Mouse (Mus musculus): ENCODE data around the gene Smap2.
A peak's percentile ranks its signal among the peaks of the same experiment; 100 is the strongest.

Gene Smap2

DNA sequence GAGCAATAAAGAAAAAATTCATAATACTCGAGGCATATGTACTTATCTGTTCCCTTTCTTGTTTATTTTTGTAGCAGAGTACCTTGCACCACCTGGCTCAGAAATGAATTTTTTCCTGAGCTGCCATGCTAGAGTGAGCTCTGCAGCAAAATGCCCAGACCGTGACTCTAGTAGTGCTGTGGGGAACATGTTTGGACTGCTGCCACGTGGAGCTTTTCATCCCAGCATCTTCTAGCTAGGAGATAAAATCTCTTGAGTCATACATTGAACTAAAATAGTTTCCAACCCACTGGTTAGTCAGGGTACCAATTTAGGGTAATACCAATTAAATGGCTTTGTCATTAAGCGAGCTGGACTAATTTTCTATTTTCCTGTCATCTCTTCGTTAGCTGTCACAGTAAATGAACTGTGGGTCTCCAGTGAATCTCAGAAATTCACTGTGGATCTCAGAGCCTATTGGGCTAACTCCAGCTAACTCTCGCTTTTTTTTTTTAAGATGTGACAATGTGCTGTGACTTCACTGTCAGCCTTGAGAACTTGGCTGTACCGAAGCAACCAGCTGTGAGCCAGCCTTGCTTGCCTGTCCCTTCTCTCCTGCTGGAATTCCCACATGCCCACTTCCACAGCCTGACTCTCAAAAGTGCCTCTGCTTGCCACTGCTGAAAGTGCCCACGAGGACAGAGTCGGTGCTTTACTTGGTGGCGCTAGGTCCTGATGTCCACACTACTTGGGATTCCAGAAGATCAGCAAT lies 3.2 kb upstream of the Smap2 start:
- DNase-seq (ENCODE audit: low read depth, low spot score), result no peak

DNA sequence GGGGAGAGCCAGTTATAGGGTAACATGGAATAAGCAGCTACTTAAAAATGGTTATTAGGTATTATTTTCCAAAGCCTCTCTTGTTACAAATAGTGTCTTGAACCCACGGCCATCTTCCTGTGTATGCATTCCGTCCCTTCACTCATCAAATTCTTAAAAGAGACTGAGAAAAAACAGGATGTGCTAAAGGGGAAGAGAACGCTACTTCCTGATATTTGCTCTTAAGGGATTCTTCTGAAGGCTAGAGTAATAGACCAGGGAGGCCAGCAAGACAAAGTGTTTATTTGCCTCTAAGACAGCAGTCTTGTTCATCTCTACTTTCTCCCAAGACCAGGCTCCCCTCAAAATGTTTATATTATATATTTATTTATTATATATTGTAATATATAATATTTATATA lies 1.2 kb upstream of the Smap2 start:
- DNase-seq (ENCODE audit: low read depth, low spot score), result no peak

DNA sequence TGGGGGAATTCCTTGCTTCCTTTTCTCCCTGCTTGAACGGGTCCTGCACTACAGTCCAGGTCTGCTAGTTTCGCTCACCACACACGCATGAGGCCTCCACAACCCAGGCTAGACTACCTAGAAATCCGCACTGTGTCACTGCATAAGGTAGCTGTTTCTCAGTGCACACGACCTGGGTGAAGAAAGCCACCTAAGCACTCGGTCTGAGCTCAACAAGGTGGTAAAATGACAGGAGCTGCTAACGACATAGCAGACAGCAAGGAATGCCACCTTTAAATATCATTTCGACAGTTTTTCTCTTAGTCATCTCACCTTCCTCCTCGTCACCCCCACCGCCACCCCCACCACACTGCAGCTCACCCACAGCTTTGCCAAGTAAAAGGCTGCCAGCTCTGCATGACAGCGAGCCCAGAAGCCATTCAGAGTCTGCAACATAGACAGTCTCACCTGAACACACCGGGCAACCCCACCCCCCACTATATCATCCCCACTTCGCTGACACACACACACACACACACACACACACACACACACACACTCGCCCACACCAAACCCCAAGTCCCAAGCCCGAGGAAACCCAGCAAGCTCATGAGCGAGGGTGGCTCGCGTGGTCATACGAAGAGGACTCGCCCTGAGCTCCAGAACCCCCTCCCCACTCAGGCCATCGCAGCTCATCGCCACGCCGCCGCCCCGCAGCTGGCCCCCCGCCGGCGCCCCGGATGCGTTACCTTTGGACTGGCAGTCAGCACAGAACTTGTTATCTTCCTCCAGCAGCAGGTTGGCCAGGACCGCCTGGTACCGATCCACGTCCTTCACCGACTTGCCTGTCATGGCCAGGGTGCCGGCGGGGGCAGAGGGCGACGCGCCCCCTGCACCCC lies 787 bp downstream of the Smap2 start:
- no peak for DNase-seq (ENCODE audit: low read depth, low spot score)

DNA sequence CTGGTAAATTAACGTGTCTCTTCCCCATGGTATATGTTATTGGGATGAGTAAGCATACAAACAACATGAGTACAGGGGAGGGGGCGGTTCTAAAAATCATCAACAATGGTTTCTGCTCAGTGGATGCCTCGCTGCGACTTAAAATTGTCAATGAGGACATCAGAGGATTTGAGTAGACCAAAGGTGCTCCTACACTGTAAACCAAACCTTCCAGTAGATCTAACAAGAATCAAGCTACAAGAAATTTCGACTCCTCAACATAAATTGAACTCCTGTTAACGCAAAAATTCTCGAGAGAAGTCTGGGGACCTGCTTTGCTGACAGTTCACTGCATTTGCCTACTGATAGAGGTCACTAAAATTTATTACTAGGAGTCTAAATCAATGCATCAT lies 1.8 kb downstream of the Smap2 start:
- no peak for DNase-seq (ENCODE audit: low read depth, low spot score)

DNA sequence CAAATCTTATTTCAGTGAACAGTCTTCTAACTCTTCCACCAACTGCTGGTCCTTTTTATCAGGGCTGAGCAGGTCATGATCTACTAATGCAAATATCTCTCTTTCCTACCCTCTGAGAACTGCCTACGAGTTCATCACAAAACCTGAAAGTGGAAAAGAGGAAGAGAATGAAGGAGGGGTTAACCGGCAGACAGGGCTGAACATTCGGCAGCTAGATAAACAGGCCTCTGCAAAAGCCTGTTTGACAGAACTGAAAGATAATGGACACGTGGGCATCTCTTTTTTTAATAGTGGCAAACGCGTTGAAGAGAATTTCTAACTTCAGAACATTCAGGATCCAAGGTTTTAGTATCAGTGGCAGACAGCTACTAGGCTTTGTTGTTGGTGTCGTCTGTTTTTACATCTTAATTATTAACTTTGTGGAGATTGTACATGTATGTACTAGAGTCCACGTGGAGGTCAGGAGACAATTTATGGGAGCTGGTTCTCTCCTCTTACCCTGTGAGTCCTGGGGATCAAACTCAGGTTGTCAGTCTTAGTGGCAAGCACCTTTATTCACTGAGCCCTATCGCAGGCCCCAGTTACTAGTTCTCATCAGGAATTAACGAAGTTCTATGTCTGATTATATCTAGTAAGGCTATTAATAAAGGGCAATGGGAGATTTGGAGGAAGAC lies 2.3 kb downstream of the Smap2 start:
- DNase-seq (ENCODE audit: low read depth, low spot score), result peak; percentile 9

DNA sequence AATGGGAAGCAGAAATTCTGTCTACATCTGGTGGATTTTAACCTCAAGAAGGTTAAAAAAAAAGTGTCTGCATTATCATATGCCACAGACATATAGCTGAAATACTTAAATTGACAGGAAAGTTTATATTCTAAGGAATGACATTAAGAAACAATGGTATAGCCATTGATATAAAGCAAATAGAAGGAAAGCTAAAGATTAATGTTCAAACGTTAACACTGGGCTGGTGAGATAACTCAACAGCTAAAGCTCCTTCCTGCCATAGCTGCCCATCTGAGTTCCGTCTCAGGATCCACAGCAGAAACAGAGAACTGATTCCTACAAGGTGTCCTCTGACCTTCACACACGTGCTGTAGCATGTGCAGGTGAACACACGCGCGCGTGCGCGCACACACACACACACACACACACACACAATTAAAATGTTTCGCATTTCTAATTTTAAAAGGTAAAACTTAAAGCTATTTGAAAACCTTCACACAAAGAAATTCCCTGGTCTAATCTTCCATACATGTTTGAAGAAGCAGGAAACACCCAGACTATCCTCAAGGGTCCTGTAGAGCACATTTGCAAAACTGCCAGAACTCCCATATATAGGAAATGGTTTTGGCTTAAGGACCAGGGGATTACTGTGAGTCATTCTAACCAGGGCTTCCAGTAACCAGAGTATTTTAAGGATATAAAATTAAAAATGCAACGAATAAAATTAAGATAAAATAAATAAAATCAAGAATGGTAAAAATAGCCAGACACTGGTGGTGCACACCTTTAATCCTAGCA lies 6.1 kb downstream of the Smap2 start:
- DNase-seq (ENCODE audit: low read depth, low spot score), result no peak

DNA sequence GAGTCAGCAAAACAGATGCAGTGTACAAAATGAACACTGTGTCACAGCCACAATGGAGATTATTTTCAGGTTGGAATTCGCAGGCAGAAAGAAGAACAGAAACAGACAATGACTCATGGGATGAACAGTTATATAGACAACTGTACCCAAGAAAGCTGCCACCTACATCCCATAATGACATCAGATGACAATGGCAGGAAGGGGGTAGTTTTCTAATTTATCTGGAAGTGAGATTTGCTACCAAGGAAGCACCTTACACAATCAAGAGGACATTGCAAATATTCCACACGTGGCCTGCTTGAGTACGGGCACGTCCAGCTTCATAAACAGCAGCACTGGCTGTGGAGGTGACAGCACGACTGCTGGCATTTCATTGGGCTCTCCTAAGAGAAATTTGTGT lies 7.9 kb downstream of the Smap2 start:
- no peak for DNase-seq (ENCODE audit: low read depth, low spot score)

DNA sequence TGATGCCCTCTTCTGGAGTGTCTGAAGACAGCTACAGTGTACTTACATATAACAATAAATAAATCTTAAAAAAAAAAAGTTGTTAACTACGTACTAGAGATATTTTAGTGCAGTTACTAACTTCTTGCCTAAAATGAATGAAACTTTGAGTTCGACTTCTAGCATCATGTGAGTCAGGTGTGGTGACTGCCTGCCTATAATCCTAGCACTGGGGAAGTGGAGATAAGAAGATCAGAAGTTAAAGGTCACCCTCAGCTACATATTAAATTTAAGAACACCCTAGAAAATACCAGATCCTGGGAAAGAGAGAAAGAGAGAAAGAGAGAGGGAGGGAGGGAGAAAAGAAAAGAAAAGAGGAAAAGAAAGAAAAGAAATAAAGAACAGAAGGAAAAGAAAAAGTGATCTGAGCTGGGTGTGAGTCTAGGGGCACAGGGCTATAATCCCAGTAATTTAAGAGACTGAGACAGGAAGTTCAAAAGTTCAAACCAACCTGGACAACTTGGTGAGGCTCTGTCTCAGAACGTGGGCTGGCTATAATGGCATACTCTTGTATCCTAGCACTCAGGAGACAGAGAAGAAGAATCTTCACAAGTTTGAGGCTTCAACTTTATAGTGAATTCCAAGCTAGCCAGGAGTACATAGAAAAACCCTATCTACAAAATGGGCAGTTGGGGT lies 8.8 kb downstream of the Smap2 start:
- DNase-seq (ENCODE audit: low read depth, low spot score), result no peak

DNA sequence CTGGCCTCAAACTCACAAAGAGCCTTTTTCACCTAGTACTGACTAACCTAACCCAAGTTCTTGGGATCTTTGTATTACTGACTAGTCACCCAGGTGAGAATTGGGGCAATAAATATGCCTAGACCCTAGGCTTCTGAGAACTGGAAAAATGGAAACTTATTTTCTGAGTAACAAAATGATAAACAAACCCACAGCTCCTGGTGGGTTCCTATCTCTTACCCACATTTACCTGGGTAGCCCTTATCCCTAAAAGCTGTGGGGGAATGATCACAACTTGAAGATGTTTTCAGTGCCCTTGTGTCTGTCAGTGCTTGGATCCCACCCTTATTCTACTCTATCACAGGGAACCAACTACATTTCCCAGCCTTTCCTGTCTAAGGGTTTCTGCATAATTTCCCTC lies 10.0 kb downstream of the Smap2 start:
- no peak for DNase-seq (ENCODE audit: low read depth, low spot score)

DNA sequence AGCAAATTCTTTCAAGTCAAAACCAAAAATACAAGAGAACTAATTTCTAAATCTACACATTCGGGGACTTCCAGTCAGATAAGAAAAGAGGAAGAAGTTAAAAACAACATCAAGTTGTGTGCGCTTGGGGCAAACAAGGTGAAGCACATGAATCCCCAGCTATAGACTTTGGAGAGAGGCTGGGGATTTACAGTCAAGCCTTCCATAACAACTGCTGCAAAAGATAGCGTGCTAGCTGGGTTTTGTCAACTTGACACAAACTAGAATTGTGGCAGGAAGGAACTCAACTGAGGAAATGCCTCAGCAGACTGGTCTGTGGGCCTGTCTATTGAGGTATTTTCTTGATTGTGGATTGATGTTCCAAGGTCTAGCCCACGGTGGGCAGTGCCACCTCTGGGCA lies 12.4 kb downstream of the Smap2 start:
- DNase-seq (ENCODE audit: low read depth, low spot score), result no peak

DNA sequence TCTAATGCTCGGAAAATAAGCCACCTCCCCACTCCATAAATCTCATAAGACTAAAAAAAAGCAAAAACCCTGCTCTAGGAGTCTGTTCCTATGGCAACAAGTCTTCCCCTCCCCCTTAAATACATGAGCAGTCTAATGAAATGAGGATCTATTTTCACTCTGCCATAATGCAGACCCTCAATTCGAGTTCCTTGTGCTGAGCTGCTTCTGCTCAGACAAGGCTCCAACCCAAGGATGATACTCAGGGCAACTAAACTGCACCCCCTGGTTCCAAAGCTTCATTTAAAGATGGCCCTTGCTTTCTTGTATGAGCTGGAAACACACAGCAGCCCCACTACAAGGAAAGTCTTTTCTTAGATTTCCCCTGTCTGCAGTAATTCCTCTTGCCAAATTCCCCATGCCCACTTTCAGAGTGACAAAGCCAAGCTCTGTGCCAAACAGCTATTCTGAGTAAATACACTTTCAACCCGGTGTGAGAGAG lies 13.4 kb downstream of the Smap2 start:
- DNase-seq (ENCODE audit: low read depth, low spot score), result no peak

DNA sequence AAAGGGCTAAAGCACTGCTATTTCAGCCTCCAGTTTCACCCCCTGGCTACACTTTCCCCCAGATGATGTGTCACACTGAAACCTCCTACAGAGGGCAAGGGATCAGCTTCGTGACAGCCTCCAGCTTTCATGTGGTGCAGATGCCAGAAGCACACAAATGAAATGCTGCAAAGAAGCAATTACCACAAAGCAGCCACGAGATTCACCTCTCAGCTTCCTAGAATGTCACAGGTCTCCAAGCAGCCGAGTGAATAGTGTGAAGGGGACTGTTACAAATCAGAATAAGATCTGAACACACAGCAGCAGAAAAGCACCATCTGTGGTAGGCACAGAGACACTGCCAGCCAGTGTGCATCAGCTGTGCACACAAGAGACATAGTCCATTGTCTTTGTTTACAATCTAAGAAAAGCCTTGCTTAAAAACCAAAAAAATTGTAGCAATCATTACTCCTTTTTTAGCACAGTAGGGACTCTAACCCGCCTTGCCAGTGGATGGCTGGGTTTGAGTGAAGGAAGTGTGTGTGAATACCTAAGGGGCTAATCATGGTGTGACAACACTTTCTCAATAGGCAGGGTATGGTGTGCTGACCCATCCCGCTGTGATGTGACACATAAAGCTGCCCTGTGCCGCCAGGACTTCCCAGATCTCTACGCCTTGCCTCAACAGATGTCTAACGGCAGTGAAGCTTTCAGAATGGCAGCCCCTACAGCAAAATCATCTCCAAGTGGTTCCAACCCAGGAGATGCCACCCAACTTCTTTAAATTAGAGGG lies 14.5 kb downstream of the Smap2 start:
- DNase-seq (ENCODE audit: low read depth, low spot score), result no peak

DNA sequence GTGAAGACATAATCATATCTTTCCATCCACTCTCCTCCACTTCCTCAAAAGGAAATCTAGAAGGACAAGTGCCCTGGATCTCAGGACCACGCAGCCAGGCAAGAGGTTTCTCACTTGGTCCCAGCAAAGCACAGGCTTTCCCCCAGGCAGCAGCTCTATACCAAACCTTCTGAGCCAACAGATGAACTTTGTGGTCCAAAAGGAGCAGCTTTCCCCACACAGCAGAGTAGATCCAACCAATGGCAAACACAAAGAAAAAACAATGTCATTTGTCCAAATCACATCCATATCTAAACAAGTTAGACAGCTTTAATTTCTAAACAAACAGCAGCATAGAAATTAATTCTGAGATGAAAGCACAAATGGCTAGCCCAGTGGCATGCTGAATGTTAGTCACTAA lies 15.4 kb downstream of the Smap2 start:
- no peak for DNase-seq (ENCODE audit: low read depth, low spot score)

DNA sequence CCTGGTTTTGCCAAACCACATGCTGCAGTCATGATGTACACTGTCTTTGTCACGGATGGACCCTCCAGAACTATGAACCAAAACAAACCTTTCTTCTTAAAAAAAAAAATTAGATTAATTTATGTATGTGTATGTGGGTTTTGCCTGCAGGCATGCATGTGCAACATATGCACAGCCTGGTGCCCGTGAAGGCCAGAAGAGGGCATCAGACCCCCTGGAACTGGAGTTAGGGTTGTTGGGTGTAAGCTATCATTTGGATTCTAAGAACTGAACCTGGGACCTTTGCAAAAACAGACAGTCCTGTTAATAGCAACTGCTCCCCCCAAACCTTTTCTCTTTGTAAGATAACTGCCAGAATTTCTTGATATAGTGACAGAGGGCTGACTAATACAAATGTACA lies 16.0 kb downstream of the Smap2 start:
- DNase-seq (ENCODE audit: low read depth, low spot score), result no peak

DNA sequence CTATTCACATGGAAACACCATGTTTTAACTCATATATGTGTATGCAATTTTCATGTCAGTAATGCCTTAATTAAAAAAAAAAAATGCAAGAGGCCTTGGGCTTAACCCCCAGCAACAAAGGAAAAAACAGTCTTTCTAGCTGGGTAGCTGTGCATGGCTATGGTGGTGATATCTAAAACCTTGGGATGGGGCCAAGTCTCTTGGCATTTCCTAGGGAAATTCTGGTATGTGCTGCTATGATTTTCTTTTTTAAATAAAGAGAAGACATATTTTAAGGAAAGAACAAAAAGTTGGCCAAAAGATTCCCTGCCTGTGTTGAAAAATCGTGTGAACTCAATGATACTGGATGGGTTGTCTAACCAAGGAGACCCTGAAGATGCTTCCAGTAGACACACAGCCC lies 21.1 kb downstream of the Smap2 start:
- no peak for DNase-seq (ENCODE audit: low read depth, low spot score)

DNA sequence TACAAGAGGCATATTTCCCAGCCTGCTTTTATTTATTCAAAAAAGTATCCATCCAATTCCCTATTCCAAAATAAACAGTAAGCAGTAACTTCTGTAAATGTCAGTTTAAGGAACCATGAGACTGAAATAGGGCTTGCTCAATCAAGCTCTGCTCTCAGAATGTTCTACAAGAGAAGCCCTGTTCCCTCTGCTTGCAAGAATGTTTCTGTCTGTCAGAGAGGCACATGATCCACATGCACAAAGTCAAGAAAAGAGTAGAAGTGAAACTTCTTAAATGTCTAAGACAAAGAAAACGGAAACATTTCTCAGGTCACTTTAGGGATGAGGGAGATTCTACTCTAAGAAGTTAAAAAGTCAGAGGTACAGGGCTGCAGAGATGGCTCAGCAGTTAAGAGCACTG lies 24.0 kb downstream of the Smap2 start:
- DNase-seq (ENCODE audit: low read depth, low spot score), result no peak

DNA sequence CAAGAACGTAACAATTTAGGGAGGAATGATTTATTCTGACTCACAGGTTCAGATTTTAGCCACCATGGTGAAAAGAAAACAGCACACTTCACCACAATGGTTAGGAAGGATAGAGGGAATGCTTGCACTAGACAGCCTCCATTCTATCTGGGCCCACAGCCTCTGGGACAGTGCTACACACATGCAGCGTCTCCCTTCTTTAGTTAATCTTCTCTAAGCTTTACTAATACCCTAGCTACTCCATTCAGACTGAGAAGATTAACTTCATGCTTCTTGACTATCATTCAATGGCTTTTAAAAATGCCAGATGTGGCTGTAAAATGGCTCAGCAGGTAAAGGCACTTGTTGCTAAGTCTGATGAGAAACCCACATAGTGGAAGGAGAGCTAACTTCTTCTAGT lies 24.8 kb downstream of the Smap2 start:
- DNase-seq (ENCODE audit: low read depth, low spot score), result no peak

DNA sequence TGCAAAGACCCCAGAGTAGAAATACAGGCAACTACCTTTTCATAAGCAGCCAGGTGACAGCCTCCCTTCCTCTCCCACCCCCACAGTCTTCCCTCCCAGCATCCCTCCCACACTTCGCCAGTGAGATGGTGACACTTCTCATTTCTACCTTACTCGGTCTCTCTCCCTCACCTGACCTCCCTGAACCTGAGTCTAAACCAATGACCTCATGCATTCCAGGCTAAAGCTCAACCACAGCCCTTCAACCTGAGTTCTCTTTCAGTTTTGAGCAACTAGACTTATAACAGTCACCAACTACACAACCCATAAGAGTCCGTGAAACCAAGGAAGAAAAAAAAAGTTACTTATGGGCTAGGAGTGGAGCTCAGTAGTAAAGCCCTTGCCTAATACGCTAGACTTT lies 29.7 kb downstream of the Smap2 start:
- DNase-seq (ENCODE audit: low read depth, low spot score), result no peak

DNA sequence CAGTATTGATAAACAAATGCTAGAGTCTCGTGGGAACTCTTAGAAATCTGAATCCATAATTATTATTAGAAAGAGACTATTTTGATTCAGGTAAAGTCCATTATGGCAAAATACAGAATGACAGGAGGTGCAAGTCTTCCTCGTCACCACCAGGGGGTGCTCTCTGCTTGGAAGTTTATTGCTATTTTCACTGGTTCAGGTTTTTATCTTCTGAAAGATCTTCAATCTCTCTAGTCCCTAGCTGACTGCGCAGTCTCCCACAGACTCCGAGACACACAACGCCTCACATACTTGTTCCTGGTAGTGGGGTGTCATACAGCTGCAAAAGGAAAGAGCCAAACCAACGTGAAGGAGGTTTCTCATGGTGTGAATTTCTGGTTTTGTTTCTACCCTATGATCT lies 30.6 kb downstream of the Smap2 start:
- DNase-seq (ENCODE audit: low read depth, low spot score), result peak; percentile 42

DNA sequence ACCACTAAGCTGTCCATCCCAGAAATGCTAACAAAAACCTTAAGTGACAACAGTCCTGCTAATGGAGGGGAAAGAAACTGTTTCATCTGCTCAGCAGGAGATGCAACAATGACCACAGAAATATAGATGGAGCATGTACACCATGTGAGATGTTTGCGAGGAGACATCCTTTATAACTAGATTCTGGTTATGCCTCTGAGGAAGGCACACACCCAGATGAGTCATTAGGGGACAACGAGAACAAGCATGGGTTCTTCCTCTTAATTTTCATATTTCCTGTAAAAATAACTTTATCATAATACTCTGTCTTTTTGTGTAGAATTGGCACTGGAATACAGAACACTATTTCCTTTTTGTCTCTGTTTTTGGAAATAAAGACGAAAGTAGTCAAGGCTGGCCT lies 38.8 kb downstream of the Smap2 start:
- no peak for DNase-seq (ENCODE audit: low read depth, low spot score)

DNA sequence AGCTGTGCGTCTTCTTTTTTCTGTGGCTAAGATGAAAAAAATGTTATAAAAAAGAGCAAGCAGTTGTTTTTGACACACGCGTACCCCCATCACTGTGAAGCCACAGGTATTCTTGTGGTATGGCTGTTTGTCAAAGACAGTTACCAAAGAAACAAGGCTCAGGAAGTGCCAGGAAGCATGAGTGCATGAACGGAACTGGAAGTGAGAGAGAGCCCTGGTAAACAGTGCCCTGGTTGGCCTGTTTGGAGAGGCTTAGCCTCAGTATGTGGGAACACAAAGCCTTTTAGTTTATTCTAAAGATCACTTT lies 41.7 kb downstream of the Smap2 start:
- DNase-seq (ENCODE audit: low read depth, low spot score), result no peak
